Mouse (Mus musculus): ENCODE data around the gene Ccnk. TPM values are rescaled to one million over a fixed set of nuclear protein-coding genes. Genes with fewer than 3 reads are reported as not detected.

Gene Ccnk
- polyA plus RNA-seq, 1 experiment from 2014 or later: 2.0 TPM

GRCm38 (mm10) chr12:108244778-108245177 lies 65.4 kb downstream of the Ccnk start:
- no peaks in the 10 kb centered on the region for H3K9me3 ChIP-seq (replicated peaks; ENCODE audit: control insufficient read depth, low read length)
- no peaks in the 10 kb centered on the region for H3K36me3 ChIP-seq (ENCODE audit: control insufficient read depth, insufficient read depth)
- peaks cover 76% of the 10 kb centered on the region for H3K4me1 ChIP-seq (ENCODE audit: control insufficient read depth, insufficient read depth, low read length)
- under 1% methylated on average over 8 of the region's 8 CpGs for WGBS
- peak overlapping the region; percentile 91 for H3K27ac ChIP-seq (ENCODE audit: low read length)
- 0 out of 2 replicates have a peak overlapping the region, but pooled peaks have one; percentile 4 for H3K4me3 ChIP-seq (ENCODE audit: low read length)
- peak overlapping the region; percentile 32 for H3K9ac ChIP-seq (ENCODE audit: low read length)
- ATAC-seq (replicated peaks; ENCODE audit: extremely low read depth, insufficient read depth, low FRiP score): peak; percentile 81
- H3K27me3 ChIP-seq (ENCODE audit: control insufficient read depth, insufficient read depth, low read length): no peaks in the 10 kb centered on the region
- H3K4me2 ChIP-seq (ENCODE audit: low read depth, low read length): peak overlapping the region; percentile 42

GRCm38 (mm10) chr12:108245579-108245978 lies 66.2 kb downstream of the Ccnk start:
- ATAC-seq (replicated peaks; ENCODE audit: extremely low read depth, insufficient read depth, low FRiP score): no peak; the same call in 1 of the 2 replicates
- no peaks in the 10 kb centered on the region for H3K27me3 ChIP-seq (ENCODE audit: control insufficient read depth, insufficient read depth, low read length)
- peak overlapping the region; percentile 91 for H3K27ac ChIP-seq (ENCODE audit: low read length)
- no peaks in the 10 kb centered on the region for H3K9me3 ChIP-seq (replicated peaks; ENCODE audit: control insufficient read depth, low read length)
- peaks cover 74% of the 10 kb centered on the region for H3K4me1 ChIP-seq (ENCODE audit: control insufficient read depth, insufficient read depth, low read length)
- H3K4me2 ChIP-seq (ENCODE audit: low read depth, low read length): no peak overlapping the region
- no peaks in the 10 kb centered on the region for H3K36me3 ChIP-seq (ENCODE audit: control insufficient read depth, insufficient read depth)
- WGBS: 25% methylated on average over 9 of the region's 9 CpGs
- no peak overlapping the region for H3K4me3 ChIP-seq (ENCODE audit: low read length)
- H3K9ac ChIP-seq (ENCODE audit: low read length): 0 out of 2 replicates have a peak overlapping the region, but pooled peaks have one; percentile 1

GRCm38 (mm10) chr12:108246759-108247500 lies 67.6 kb downstream of the Ccnk start:
- no peaks in the 10 kb centered on the region for H3K9me3 ChIP-seq (replicated peaks; ENCODE audit: control insufficient read depth, low read length)
- no peak for ATAC-seq (replicated peaks; ENCODE audit: extremely low read depth, insufficient read depth, low FRiP score)
- no peak overlapping the region for H3K4me2 ChIP-seq (ENCODE audit: low read depth, low read length)
- H3K9ac ChIP-seq (ENCODE audit: low read length): no peak overlapping the region; the same call in 1 of the 2 replicates
- H3K27ac ChIP-seq (ENCODE audit: low read length): no peak overlapping the region
- H3K36me3 ChIP-seq (ENCODE audit: control insufficient read depth, insufficient read depth): no peaks in the 10 kb centered on the region
- no peak overlapping the region for H3K4me3 ChIP-seq (ENCODE audit: low read length)
- peaks cover 65% of the 10 kb centered on the region for H3K4me1 ChIP-seq (ENCODE audit: control insufficient read depth, insufficient read depth, low read length)
- H3K27me3 ChIP-seq (ENCODE audit: control insufficient read depth, insufficient read depth, low read length): no peaks in the 10 kb centered on the region
- 69% methylated on average over 10 of the region's 10 CpGs for WGBS

- H3K27ac ChIP-seq (ENCODE audit: low read length): peak overlapping the region; percentile 56
- H3K4me2 ChIP-seq (ENCODE audit: low read depth, low read length): peak overlapping the region; percentile 53
- H3K9me3 ChIP-seq (replicated peaks; ENCODE audit: control insufficient read depth, low read length): no peaks in the 10 kb centered on the region
- ATAC-seq (replicated peaks; ENCODE audit: extremely low read depth, insufficient read depth, low FRiP score): no peak
- peak overlapping the region; percentile 60 for H3K9ac ChIP-seq (ENCODE audit: low read length)
- no peak overlapping the region for H3K4me3 ChIP-seq (ENCODE audit: low read length)
- peaks cover 73% of the 10 kb centered on the region for H3K4me1 ChIP-seq (ENCODE audit: control insufficient read depth, insufficient read depth, low read length)
- no peaks in the 10 kb centered on the region for H3K27me3 ChIP-seq (ENCODE audit: control insufficient read depth, insufficient read depth, low read length)
- WGBS: 59% methylated on average over 8 of the region's 8 CpGs
- H3K36me3 ChIP-seq (ENCODE audit: control insufficient read depth, insufficient read depth): no peaks in the 10 kb centered on the region
Observed at GRCm38 (mm10) chr12:108249019-108249418, 69.6 kb downstream of the Ccnk start.

- Histone ChIP-seq H3K9me3 (replicated peaks; ENCODE audit: control insufficient read depth, low read length) (no peaks in the 10 kb centered on the region), H3K4me1 (ENCODE audit: control insufficient read depth, insufficient read depth, low read length) (peaks cover 72% of the 10 kb centered on the region), H3K27ac (ENCODE audit: low read length) (peak overlapping the region; percentile 56), H3K27me3 (ENCODE audit: control insufficient read depth, insufficient read depth, low read length) (no peaks in the 10 kb centered on the region), H3K4me2 (ENCODE audit: low read depth, low read length) (peak overlapping the region; percentile 53), H3K4me3 (ENCODE audit: low read length) (peak overlapping the region; percentile 5; the same call in 1 of the 2 replicates), H3K9ac (ENCODE audit: low read length) (peak overlapping the region; percentile 60), H3K36me3 (ENCODE audit: control insufficient read depth, insufficient read depth) (no peaks in the 10 kb centered on the region)
- 22% methylated on average over 10 of the region's 10 CpGs for WGBS
- ATAC-seq (replicated peaks; ENCODE audit: extremely low read depth, insufficient read depth, low FRiP score): no peak
Observed at GRCm38 (mm10) chr12:108249522-108249921, 70.1 kb downstream of the Ccnk start.

- Histone ChIP-seq H3K4me1 (ENCODE audit: control insufficient read depth, insufficient read depth, low read length) (peaks cover 68% of the 10 kb centered on the region), H3K27ac (ENCODE audit: low read length) (no peak overlapping the region), H3K36me3 (ENCODE audit: control insufficient read depth, insufficient read depth) (no peaks in the 10 kb centered on the region), H3K9me3 (replicated peaks; ENCODE audit: control insufficient read depth, low read length) (no peaks in the 10 kb centered on the region), H3K4me3 (ENCODE audit: low read length) (no peak overlapping the region), H3K27me3 (ENCODE audit: control insufficient read depth, insufficient read depth, low read length) (no peaks in the 10 kb centered on the region), H3K4me2 (ENCODE audit: low read depth, low read length) (no peak overlapping the region), H3K9ac (ENCODE audit: low read length) (no peak overlapping the region)
- WGBS: 85% methylated on average over 31 of the region's 31 CpGs
- no peak for ATAC-seq (replicated peaks; ENCODE audit: extremely low read depth, insufficient read depth, low FRiP score)
Observed at GRCm38 (mm10) chr12:108251034-108251792, 71.8 kb downstream of the Ccnk start.

- H3K9me3 ChIP-seq (replicated peaks; ENCODE audit: control insufficient read depth, low read length): no peaks in the 10 kb centered on the region
- H3K27ac ChIP-seq (ENCODE audit: low read length): peak overlapping the region; percentile 5
- WGBS: 66% methylated on average over 15 of the region's 15 CpGs
- no peaks in the 10 kb centered on the region for H3K36me3 ChIP-seq (ENCODE audit: control insufficient read depth, insufficient read depth)
- H3K27me3 ChIP-seq (ENCODE audit: control insufficient read depth, insufficient read depth, low read length): no peaks in the 10 kb centered on the region
- no peak for ATAC-seq (replicated peaks; ENCODE audit: extremely low read depth, insufficient read depth, low FRiP score)
- peaks cover 69% of the 10 kb centered on the region for H3K4me1 ChIP-seq (ENCODE audit: control insufficient read depth, insufficient read depth, low read length)
- peak overlapping the region; percentile 1; the same call in 1 of the 2 replicates for H3K9ac ChIP-seq (ENCODE audit: low read length)
- no peak overlapping the region for H3K4me2 ChIP-seq (ENCODE audit: low read depth, low read length)
- no peak overlapping the region for H3K4me3 ChIP-seq (ENCODE audit: low read length)
Observed at GRCm38 (mm10) chr12:108251825-108252542, 72.6 kb downstream of the Ccnk start.
